Mouse (Mus musculus) large intestine, adult 2 months (tissue): ENCODE results near the gene Fam222a. TPM values are rescaled to one million over a fixed set of nuclear protein-coding genes. Genes with fewer than 3 reads are reported as not detected.

Experiments
- DNase-seq: peaks from one replicate; pipeline ENCODE4 v3.0.0-alpha.2; 2012; ENCODE audit warnings: low read depth, low spot score
- WGBS: fragments of 180-500 bp; shearing (Covaris S2); methylation state at CpG from one replicate; pipeline ENCODE4 v1.1.7; 2018; 5-methylcytosine and 5-hydroxymethylcytosine counted together
- polyA plus RNA-seq: library from polyadenylated mRNA; depleted of rRNA; stranded (reverse); fragments of >200 nt; gene quantifications from 2 replicates; pipeline ENCODE4 v1.2.3, GENCODE M21; 2012

Fam222a gene
- polyA plus RNA-seq, 1 experiment, result 2.8 TPM

GRCm38 (mm10) chr5:114557765-114558731, 9.8 kb upstream of the Fam222a start:
- WGBS, result 30% methylated on average over 20 of the region's 20 CpGs
- DNase-seq, result peak; percentile 85

GRCm38 (mm10) chr5:114560533-114560936, 7.3 kb upstream of the Fam222a start:
- DNase-seq, result no peak
- WGBS, result 6% methylated on average over 9 of the region's 9 CpGs

- 16% methylated on average over 5 of the region's 5 CpGs for WGBS
- DNase-seq, result no peak
These were observed 6.9 kb upstream of the Fam222a start for GRCm38 (mm10) chr5:114560965-114561364.

GRCm38 (mm10) chr5:114563994-114564393, 3.8 kb upstream of the Fam222a start:
- 91% methylated on average over 7 of the region's 7 CpGs for WGBS
- DNase-seq, result no peak

GRCm38 (mm10) chr5:114565305-114565704, 2.5 kb upstream of the Fam222a start:
- no peak for DNase-seq
- 7% methylated on average over 12 of the region's 12 CpGs for WGBS

GRCm38 (mm10) chr5:114565751-114566150, 2.1 kb upstream of the Fam222a start:
- WGBS, result 41% methylated on average over 6 of the region's 6 CpGs
- no peak for DNase-seq

- DNase-seq, result no peak
- 85% methylated on average over 10 of the region's 10 CpGs for WGBS
These were observed 1.4 kb upstream of the Fam222a start for GRCm38 (mm10) chr5:114566461-114566860.

GRCm38 (mm10) chr5:114567075-114567517, 720 bp upstream of the Fam222a start:
- WGBS, result under 1% methylated on average over 49 of the region's 52 CpGs
- peak; percentile 85 for DNase-seq

- WGBS, result 9% methylated on average over 5 of the region's 5 CpGs
- DNase-seq, result no peak
These were observed 1.0 kb downstream of the Fam222a start for GRCm38 (mm10) chr5:114568818-114569217.

- no peak for DNase-seq
- 21% methylated on average over 11 of the region's 16 CpGs for WGBS
These were observed 2.3 kb downstream of the Fam222a start for GRCm38 (mm10) chr5:114569918-114570670.

- WGBS, result 16% methylated on average over 14 of the region's 14 CpGs
- DNase-seq, result no peak
These were observed 3.1 kb downstream of the Fam222a start for GRCm38 (mm10) chr5:114570791-114571450.

- 13% methylated on average over 39 of the region's 39 CpGs for WGBS
- DNase-seq, result no peak
These were observed 3.7 kb downstream of the Fam222a start for GRCm38 (mm10) chr5:114571451-114572030.

GRCm38 (mm10) chr5:114572997-114573396, 5.2 kb downstream of the Fam222a start:
- 39% methylated on average over 2 of the region's 2 CpGs for WGBS
- no peak for DNase-seq

- 52% methylated on average over 12 of the region's 12 CpGs for WGBS
- DNase-seq, result no peak
These were observed 6.3 kb downstream of the Fam222a start for GRCm38 (mm10) chr5:114573920-114574628.

GRCm38 (mm10) chr5:114575010-114575409, 7.2 kb downstream of the Fam222a start:
- DNase-seq, result no peak
- WGBS, result 72% methylated on average over 11 of the region's 11 CpGs

- no peak for DNase-seq
- 67% methylated on average over 7 of the region's 7 CpGs for WGBS
These were observed 7.7 kb downstream of the Fam222a start for GRCm38 (mm10) chr5:114575530-114575929.

GRCm38 (mm10) chr5:114575986-114576605, 8.3 kb downstream of the Fam222a start:
- DNase-seq, result no peak
- WGBS, result 90% methylated on average over 16 of the region's 16 CpGs

GRCm38 (mm10) chr5:114578361-114578760, 10.5 kb downstream of the Fam222a start:
- 58% methylated on average over 20 of the region's 20 CpGs for WGBS
- no peak for DNase-seq
